Mouse (Mus musculus): ENCODE measurements at regions not wholly inside any gene's neighbourhood (a gene's known extent, or its start where the extent isn't known, plus 50 kb on each side); places are given as distances from the start of the nearest gene placed in this dataset.
"Not testable (repeated sequence)": the region's sequence is repeated elsewhere in the genome, so short reads cannot be mapped to it uniquely, and the experiment has no call there.

- H3K27me3 ChIP-seq, result no peaks in the 10 kb centered on the region
- no peak overlapping the region for H3K4me3 ChIP-seq (replicated peaks)
- no peaks in the 10 kb centered on the region for H3K4me1 ChIP-seq
- no peaks in the 10 kb centered on the region for H3K9me3 ChIP-seq (replicated peaks)
- 77% methylated on average over 2 of the region's 2 CpGs for WGBS
- no peak overlapping the region for H3K4me2 ChIP-seq
- ATAC-seq (replicated peaks; ENCODE audit: low FRiP score), result no peak
- H3K27ac ChIP-seq, result no peak overlapping the region
- H3K36me3 ChIP-seq, result no peaks in the 10 kb centered on the region
- no peak overlapping the region for H3K9ac ChIP-seq
Observed at GRCm38 (mm10) chr12:119527760-119528159, 213.7 kb downstream of the Macc1 start.

GRCm38 (mm10) chr12:119548376-119548775 is 234.3 kb downstream of the Macc1 start:
- not testable (repeated sequence) for ATAC-seq (replicated peaks; ENCODE audit: low FRiP score); H3K36me3 ChIP-seq; H3K27ac ChIP-seq; H3K27me3 ChIP-seq; H3K4me3 ChIP-seq (replicated peaks); H3K4me2 ChIP-seq; H3K4me1 ChIP-seq; H3K9ac ChIP-seq; H3K9me3 ChIP-seq (replicated peaks)
- 68% methylated on average over 2 of the region's 2 CpGs for WGBS

- Histone ChIP-seq H3K9ac (no peak overlapping the region), H3K27me3 (no peaks in the 10 kb centered on the region), H3K4me1 (no peaks in the 10 kb centered on the region), H3K27ac (no peak overlapping the region), H3K4me2 (no peak overlapping the region), H3K9me3 (replicated peaks) (no peaks in the 10 kb centered on the region), H3K36me3 (no peaks in the 10 kb centered on the region), H3K4me3 (replicated peaks) (no peak overlapping the region)
- ATAC-seq (replicated peaks; ENCODE audit: low FRiP score), result 0 out of 2 replicates have a peak, but pooled peaks have one; percentile 40
- 46% methylated on average over 3 of the region's 3 CpGs for WGBS
Observed at GRCm38 (mm10) chr12:119576690-119577089, 262.6 kb downstream of the Macc1 start.

GRCm38 (mm10) chr12:119577280-119577679 is 263.2 kb downstream of the Macc1 start:
- no peaks in the 10 kb centered on the region for H3K36me3 ChIP-seq
- no peaks in the 10 kb centered on the region for H3K27me3 ChIP-seq
- no peak overlapping the region for H3K27ac ChIP-seq
- no peak overlapping the region for H3K4me3 ChIP-seq (replicated peaks)
- H3K4me1 ChIP-seq, result no peaks in the 10 kb centered on the region
- no peak overlapping the region for H3K4me2 ChIP-seq
- no peak overlapping the region for H3K9ac ChIP-seq
- H3K9me3 ChIP-seq (replicated peaks), result no peaks in the 10 kb centered on the region
- no peak for ATAC-seq (replicated peaks; ENCODE audit: low FRiP score)

DNA sequence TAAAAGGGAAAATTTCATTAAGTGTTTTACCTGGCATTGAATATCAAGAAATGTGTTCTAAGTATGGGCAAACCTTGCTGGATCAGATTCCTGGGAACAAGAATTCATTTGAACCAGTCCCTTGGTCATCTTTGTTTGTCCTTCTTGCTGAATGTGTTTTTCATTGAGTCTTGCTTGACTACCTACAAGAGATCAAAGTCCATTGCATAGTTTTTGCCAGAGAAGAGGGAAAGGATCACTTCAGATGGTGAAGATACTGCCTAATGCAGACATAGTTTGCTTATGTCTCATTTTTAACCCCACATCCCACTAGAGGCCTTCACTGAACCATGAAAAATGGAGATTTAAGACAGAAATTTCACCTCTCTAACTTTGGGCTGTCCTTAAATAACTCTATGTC is 287.3 kb downstream of the Macc1 start:
- H3K4me1 ChIP-seq, result no peaks in the 10 kb centered on the region
- H3K4me3 ChIP-seq (replicated peaks), result no peak overlapping the region
- H3K27ac ChIP-seq, result no peak overlapping the region
- no peak overlapping the region for H3K4me2 ChIP-seq
- H3K36me3 ChIP-seq, result no peaks in the 10 kb centered on the region
- no peaks in the 10 kb centered on the region for H3K27me3 ChIP-seq
- ATAC-seq (replicated peaks; ENCODE audit: low FRiP score), result no peak
- H3K9ac ChIP-seq, result no peak overlapping the region
- H3K9me3 ChIP-seq (replicated peaks), result no peaks in the 10 kb centered on the region

- Histone ChIP-seq H3K27me3 (no peaks in the 10 kb centered on the region), H3K36me3 (no peaks in the 10 kb centered on the region), H3K27ac (no peak overlapping the region), H3K4me2 (no peak overlapping the region), H3K4me3 (replicated peaks) (no peak overlapping the region), H3K4me1 (no peaks in the 10 kb centered on the region), H3K9me3 (replicated peaks) (no peaks in the 10 kb centered on the region), H3K9ac (no peak overlapping the region)
- WGBS, result 67% methylated on average over 1 of the region's 1 CpGs
- no peak for ATAC-seq (replicated peaks; ENCODE audit: low FRiP score)
Observed at GRCm38 (mm10) chr12:119624238-119624637, 310.2 kb downstream of the Macc1 start.

- Histone ChIP-seq H3K4me1 (no peaks in the 10 kb centered on the region), H3K9ac (no peak overlapping the region), H3K27ac (no peak overlapping the region), H3K4me2 (no peak overlapping the region), H3K27me3 (no peaks in the 10 kb centered on the region), H3K36me3 (no peaks in the 10 kb centered on the region), H3K4me3 (replicated peaks) (no peak overlapping the region), H3K9me3 (replicated peaks) (no peaks in the 10 kb centered on the region)
- no peak for ATAC-seq (replicated peaks; ENCODE audit: low FRiP score)
- 63% methylated on average over 2 of the region's 2 CpGs for WGBS
Observed at GRCm38 (mm10) chr12:119655366-119655765, 290.3 kb upstream of the Tmem196 start.

Measured in kidney, embryonic 15.5 days (tissue).